Mouse (Mus musculus) thymus, adult 2 months (tissue): Measurements from ENCODE around the gene Bnip2. TPM values are rescaled to one million over a fixed set of nuclear protein-coding genes. Genes with fewer than 3 reads are reported as not detected.

ENCODE experiments used
- DNase-seq: peaks from one replicate; pipeline ENCODE4 v3.0.0; 2021
- H3K27ac ChIP-seq: fragments of 200-500 bp; 2 replicates; pipeline ENCODE4 v1.5.1; 2012; ENCODE audit warnings: low read length, control low read depth; ENCODE audit not compliant: control insufficient read depth, insufficient read depth
- H3K27me3 ChIP-seq: fragments of 200-500 bp; 2 replicates; pipeline ENCODE4 v1.6.1; 2012; ENCODE audit warnings: mild to moderate bottlenecking, low read length, moderate library complexity, mixed read lengths; ENCODE audit not compliant: control insufficient read depth, insufficient read depth
- H3K36me3 ChIP-seq: fragments of 200-500 bp; 2 replicates; pipeline ENCODE4 v1.6.1; 2012; ENCODE audit warnings: mild to moderate bottlenecking, low read length, moderate library complexity; ENCODE audit not compliant: control insufficient read depth, insufficient read depth
- H3K4me1 ChIP-seq: fragments of 200-500 bp; replicated peaks from 2 replicates; pipeline ENCODE4 v1.6.1; 2012; ENCODE audit warnings: low read length; ENCODE audit not compliant: control insufficient read depth, insufficient read depth
- H3K4me3 ChIP-seq: fragments of 200-500 bp; 2 replicates; pipeline ENCODE4 v1.5.1; 2012; ENCODE audit warnings: mild to moderate bottlenecking, low read length, control low read depth, moderate library complexity; ENCODE audit not compliant: control insufficient read depth, insufficient read depth
- CTCF ChIP-seq: fragments of 200-500 bp; IDR thresholded peaks from 2 replicates; pipeline ENCODE4 v1.5.1; 2012; ENCODE audit warnings: mild to moderate bottlenecking, control low read depth, low read length, moderate library complexity, borderline replicate concordance; ENCODE audit not compliant: control insufficient read depth, poor library complexity, insufficient read depth; ENCODE audit errors: extremely low read depth
- POLR2A ChIP-seq: fragments of 200-500 bp; IDR thresholded peaks from 2 replicates; pipeline ENCODE4 v1.6.1; 2012; ENCODE audit warnings: mild to moderate bottlenecking, low read length, control low read depth, moderate library complexity; ENCODE audit not compliant: control insufficient read depth, poor library complexity, insufficient read depth; ENCODE audit errors: extremely low read depth
- WGBS: fragments of 180-500 bp; shearing (Covaris S2); methylation state at CpG from one replicate; pipeline ENCODE4 v1.1.7; 2018; 5-methylcytosine and 5-hydroxymethylcytosine counted together
- polyA plus RNA-seq: library from polyadenylated mRNA; depleted of rRNA; stranded (reverse); fragments of >200 nt; gene quantifications from 2 replicates; pipeline ENCODE4 v1.2.3, GENCODE M21; 2012

The Bnip2 gene
- polyA plus RNA-seq, 1 experiment, result 47.0 TPM

GRCm38 (mm10) chr9:69964370-69964769 is 24.9 kb upstream of the Bnip2 start:
- no peak for DNase-seq
- 70% methylated on average over 3 of the region's 3 CpGs for WGBS
- Histone ChIP-seq H3K36me3 (no peaks in the 10 kb centered on the region), H3K4me1 (no peaks in the 10 kb centered on the region), H3K27ac (no peak overlapping the region), H3K27me3 (no peaks in the 10 kb centered on the region), H3K4me3 (no peak overlapping the region)
- TF ChIP-seq CTCF, result no peak
- TF ChIP-seq POLR2A, result no peak

- H3K4me3 ChIP-seq, result no peak overlapping the region
Observed at GRCm38 (mm10) chr9:69985526-69985925, 3.7 kb upstream of the Bnip2 start.

GRCm38 (mm10) chr9:69986063-69986462 is 3.2 kb upstream of the Bnip2 start:
- no peaks in the 10 kb centered on the region for H3K36me3 ChIP-seq
- DNase-seq, result no peak
- 95% methylated on average over 10 of the region's 10 CpGs for WGBS
- H3K27ac ChIP-seq, result no peak overlapping the region
- H3K4me3 ChIP-seq, result no peak overlapping the region
- no peaks in the 10 kb centered on the region for H3K27me3 ChIP-seq
- H3K4me1 ChIP-seq, result no peaks in the 10 kb centered on the region
- TF ChIP-seq POLR2A (no peak), CTCF (no peak)

More at GRCm38 (mm10) chr9:69985526-69985925, 3.7 kb upstream of the Bnip2 start:
- TF ChIP-seq POLR2A, result no peak
- H3K27me3 ChIP-seq, result no peaks in the 10 kb centered on the region
- no peak for DNase-seq
- WGBS, result 93% methylated on average over 1 of the region's 1 CpGs
- H3K27ac ChIP-seq, result no peak overlapping the region
- H3K36me3 ChIP-seq, result no peaks in the 10 kb centered on the region
- no peaks in the 10 kb centered on the region for H3K4me1 ChIP-seq

- H3K4me3 ChIP-seq, result no peak overlapping the region
- 93% methylated on average over 5 of the region's 5 CpGs for WGBS
- H3K36me3 ChIP-seq, result no peaks in the 10 kb centered on the region
- no peaks in the 10 kb centered on the region for H3K27me3 ChIP-seq
- TF ChIP-seq POLR2A, result no peak
- no peak for TF ChIP-seq CTCF
- DNase-seq, result no peak
- no peak overlapping the region for H3K27ac ChIP-seq
- H3K4me1 ChIP-seq, result no peaks in the 10 kb centered on the region
Observed at GRCm38 (mm10) chr9:69986571-69986970, 2.7 kb upstream of the Bnip2 start.

- Histone ChIP-seq H3K4me1 (peaks cover 4% of the 10 kb centered on the region; the same call in 1 of the 2 replicates), H3K27ac (no peak overlapping the region), H3K36me3 (no peaks in the 10 kb centered on the region), H3K4me3 (no peak overlapping the region), H3K27me3 (no peaks in the 10 kb centered on the region)
- TF ChIP-seq POLR2A (no peak), CTCF (no peak)
- peak; percentile 75 for DNase-seq
- WGBS, result 1% methylated on average over 3 of the region's 3 CpGs
Observed at GRCm38 (mm10) chr9:69987579-69987978, 1.7 kb upstream of the Bnip2 start.

- H3K36me3 ChIP-seq, result no peaks in the 10 kb centered on the region
- WGBS, result 33% methylated on average over 16 of the region's 16 CpGs
- peaks cover 6% of the 10 kb centered on the region; the same call in 1 of the 2 replicates for H3K4me1 ChIP-seq
- no peaks in the 10 kb centered on the region for H3K27me3 ChIP-seq
- H3K27ac ChIP-seq, result no peak overlapping the region
- no peak for DNase-seq
- H3K4me3 ChIP-seq, result peak overlapping the region; percentile 91
- TF ChIP-seq CTCF (no peak), POLR2A (no peak)
Observed at GRCm38 (mm10) chr9:69988706-69989302, 462 bp upstream of the Bnip2 start.

GRCm38 (mm10) chr9:69990346-69990745 is 1.1 kb downstream of the Bnip2 start:
- TF ChIP-seq POLR2A, result no peak
- TF ChIP-seq CTCF, result no peak
- no peak for DNase-seq
- H3K27ac ChIP-seq, result no peak overlapping the region
- WGBS, result 8% methylated on average over 5 of the region's 5 CpGs
- peaks cover 4% of the 10 kb centered on the region; the same call in 1 of the 2 replicates for H3K36me3 ChIP-seq
- no peaks in the 10 kb centered on the region for H3K27me3 ChIP-seq
- no peak overlapping the region for H3K4me3 ChIP-seq
- peaks cover 6% of the 10 kb centered on the region; the same call in 1 of the 2 replicates for H3K4me1 ChIP-seq
